Mouse (Mus musculus) liver, embryonic 14.5 days (tissue): Measurements from ENCODE around the gene Trpt1.
"Not testable (repeated sequence)": the region's sequence is repeated elsewhere in the genome, so short reads cannot be mapped to it uniquely, and the experiment has no call there.

ENCODE experiments used
- CTCF ChIP-seq: IDR thresholded peaks from 2 replicates; pipeline ENCODE4 v1.5.1; 2016; ENCODE audit warnings: antibody characterized with exemption, low read depth, control low read depth
- EP300 ChIP-seq: IDR thresholded peaks from 2 replicates; pipeline ENCODE4 v1.6.1; 2016; ENCODE audit warnings: antibody characterized with exemption, low read depth

GRCm38 (mm10) chr19:6991166-6991565, 4.8 kb upstream of the Trpt1 start:
- TF ChIP-seq CTCF, EP300: not testable (repeated sequence)
